Mouse (Mus musculus): Measurements from ENCODE around the gene Tmem160.

GRCm38 (mm10) chr7:16473847-16474246, 21.3 kb downstream of the Tmem160 start:
- TF ChIP-seq CTCF (IDR thresholded peaks at IDR 0.05; ENCODE audit: low read depth) (no peak), EP300 (IDR thresholded peaks at IDR 0.05; ENCODE audit: low read depth) (no peak)
